Mouse (Mus musculus) heart, postnatal 4 days (tissue): ENCODE measurements around the gene Zdhhc20. TPM values are rescaled to one million over a fixed set of nuclear protein-coding genes. Genes with fewer than 3 reads are reported as not detected.
"Not testable (repeated sequence)": the region's sequence is repeated elsewhere in the genome, so short reads cannot be mapped to it uniquely, and the experiment has no call there.

Experiments
- DNase-seq: peaks from one replicate; pipeline ENCODE4 v3.0.0; 2021
- total RNA-seq, 2 experiments: library from RNA; stranded (reverse); gene quantifications; 2 replicates each; pipeline ENCODE4 v1.2.3; 2021

Gene Zdhhc20
- 10 to 100 TPM; 26.2 to 27.7 TPM for total RNA-seq

- peak; percentile 98 for DNase-seq
These were observed at the start of gene Zdhhc20 for GRCm38 (mm10) chr14:57890011-57890842. Zdhhc20 (minus strand) TSS chr14:57890276.

GRCm38 (mm10) chr14:57937297-57937696, 47.2 kb upstream of the Zdhhc20 start:
- no peak for DNase-seq

- no peak for DNase-seq
These were observed 44.6 kb upstream of the Zdhhc20 start for GRCm38 (mm10) chr14:57934666-57935065.

- no peak for DNase-seq
These were observed 43.5 kb upstream of the Zdhhc20 start for GRCm38 (mm10) chr14:57933608-57934007.

DNA sequence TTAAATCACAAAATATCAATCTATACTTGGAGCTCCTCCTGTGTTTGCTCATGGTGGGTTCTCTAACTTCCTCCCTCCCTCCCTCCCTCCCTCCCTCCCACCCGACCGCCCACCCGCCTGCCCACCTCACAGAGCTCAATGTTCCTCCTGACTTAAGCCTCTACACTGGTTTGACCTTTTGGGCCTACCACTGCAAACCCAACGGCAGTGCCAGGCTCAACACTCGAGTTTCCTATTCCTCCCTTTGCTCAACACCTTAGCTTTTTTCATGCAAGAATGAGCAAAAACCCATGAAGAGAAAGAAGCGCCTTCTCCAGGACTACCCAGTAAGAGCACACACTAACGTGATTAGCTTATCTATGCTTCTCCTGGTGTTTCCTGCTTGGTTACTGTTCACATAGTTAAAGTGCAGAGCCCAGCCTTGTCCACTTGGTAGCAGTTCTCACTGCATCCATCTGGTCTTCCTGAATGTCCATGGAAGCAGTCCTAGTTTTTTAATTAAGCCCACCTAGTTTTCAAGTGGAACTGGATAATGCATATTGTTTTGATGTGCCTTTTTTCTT, 42.9 kb upstream of the Zdhhc20 start:
- no peak for DNase-seq

DNA sequence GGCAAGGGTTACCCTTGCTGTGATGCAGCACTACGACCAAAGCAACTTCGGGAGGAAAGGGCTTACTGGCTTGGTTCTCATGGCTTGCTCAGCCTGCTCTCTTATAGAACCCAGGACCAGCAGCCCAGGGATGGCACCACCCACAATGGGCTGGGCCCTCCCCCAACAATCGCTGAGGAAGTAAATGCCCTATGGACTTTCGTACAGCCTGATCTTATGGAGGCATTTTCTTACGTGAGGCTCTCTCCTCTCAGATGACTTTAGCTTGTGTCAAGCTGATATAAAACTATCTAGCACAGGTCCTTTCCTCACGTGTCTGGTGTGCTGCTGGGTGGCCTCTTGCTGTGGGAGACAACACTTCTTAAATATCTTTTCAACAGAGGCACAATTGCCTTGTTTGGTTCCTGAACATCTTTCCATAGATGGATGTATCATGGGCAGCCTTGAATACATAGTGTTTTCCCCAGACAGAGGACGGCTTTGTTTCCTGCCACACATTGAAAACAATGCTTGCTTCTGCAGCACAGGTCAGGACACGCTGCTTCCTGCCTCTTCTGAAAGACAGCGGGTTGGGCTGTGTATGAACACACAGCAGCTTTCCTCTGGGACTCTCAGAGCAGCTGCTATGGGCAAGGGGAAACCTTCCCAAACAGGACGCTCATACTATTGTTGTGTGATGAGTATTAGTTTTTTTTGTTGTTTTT, 31.5 kb upstream of the Zdhhc20 start:
- DNase-seq: peak; percentile 44

DNA sequence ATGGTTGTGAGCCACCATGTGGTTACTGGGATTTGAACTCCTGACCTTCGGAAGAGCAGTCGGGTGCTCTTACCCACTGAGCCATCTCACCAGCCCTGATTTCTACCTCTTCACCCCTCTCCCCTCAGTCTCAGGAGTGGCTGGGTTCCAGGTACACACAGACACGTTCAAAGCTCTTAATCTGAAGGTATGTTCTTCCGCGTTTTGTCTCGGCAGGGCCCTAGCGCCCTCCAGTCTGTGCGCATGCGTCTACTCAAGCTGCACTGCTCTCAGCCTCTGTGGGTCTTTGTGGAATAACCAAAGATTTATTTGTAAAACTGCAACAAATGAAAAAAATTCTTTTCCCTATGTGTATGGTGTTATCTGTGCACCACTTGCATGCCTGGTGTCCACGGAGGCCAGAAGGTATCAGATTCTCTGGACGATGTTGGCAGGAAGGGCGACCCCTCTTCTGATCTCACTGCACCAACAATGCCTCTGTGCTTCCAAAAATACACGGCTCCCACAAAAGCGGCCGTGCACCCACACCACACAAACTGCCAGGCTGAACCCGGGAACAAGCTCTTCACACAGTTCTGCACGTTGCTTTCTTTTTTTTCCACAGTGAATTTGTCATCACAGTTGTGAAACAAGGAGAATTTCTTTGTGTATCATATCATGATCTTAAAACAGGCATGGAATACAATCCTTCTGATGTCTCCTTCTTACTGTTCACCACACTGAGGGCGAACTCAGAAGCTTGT, 30.7 kb upstream of the Zdhhc20 start:
- peak; percentile 29 for DNase-seq

- DNase-seq: no peak
These were observed 29.2 kb upstream of the Zdhhc20 start for GRCm38 (mm10) chr14:57919148-57919875.

- no peak for DNase-seq
These were observed 25.3 kb upstream of the Zdhhc20 start for GRCm38 (mm10) chr14:57915341-57915740.

DNA sequence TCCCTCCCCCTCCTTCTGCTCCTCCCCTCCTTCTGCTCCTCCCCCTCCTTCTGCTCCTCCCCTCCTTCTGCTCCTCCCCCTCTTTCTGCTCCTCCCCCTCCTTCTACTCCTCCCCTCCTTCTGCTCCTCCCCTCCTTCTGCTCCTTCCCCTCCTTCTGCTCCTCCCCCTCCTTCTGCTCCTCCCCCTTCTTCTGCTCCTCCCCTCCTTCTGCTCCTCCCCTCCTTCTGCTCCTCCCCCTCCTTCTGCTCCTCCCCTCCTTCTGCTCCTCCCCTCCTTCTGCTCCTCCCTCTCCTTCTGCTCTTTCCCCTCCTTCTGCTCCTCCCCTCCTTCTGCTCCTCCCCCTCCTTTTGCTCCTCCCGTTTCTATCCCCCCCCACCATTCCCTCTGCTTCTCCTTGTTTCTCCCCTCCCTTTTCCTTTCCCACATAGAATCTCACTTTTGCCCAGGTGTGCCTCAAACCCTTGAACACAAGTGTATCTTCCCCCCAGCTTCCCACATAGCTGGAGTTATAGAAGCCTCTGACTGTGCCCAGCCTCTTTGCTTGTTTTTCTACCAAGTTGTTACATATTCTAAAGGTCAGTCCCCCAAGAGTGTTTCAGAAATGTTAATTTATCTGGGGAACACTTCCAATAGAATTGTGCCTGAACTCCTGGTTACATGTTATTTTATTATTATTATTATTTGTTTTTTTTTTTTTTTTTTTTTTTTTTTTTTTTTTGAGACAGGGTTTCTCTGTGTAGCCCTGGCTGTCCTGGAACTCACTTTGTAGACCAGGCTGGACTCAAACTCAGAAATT, 22.3 kb upstream of the Zdhhc20 start:
- DNase-seq: not testable (repeated sequence)

DNA sequence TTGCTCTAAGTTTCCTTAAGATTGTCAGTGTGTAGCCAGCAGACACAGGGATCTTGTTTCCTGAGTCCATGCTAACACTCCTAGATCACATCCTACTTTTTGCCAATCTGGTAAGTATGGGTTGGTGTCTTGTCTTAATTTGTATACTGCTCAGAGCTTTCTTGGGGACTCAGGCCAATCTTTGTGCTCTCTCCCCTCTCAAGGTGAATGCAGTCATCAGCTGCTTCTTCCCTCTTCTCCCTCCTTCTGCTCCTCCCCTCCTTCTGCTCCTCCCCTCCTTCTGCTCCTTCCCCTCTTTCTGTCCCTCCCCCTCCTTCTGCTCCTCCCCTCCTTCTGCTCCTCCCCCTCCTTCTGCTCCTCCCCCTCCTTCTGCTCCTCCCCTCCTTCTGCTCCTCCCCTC, 21.7 kb upstream of the Zdhhc20 start:
- not testable (repeated sequence) for DNase-seq

- no peak for DNase-seq
These were observed 21.2 kb upstream of the Zdhhc20 start for GRCm38 (mm10) chr14:57911316-57911715.

DNA sequence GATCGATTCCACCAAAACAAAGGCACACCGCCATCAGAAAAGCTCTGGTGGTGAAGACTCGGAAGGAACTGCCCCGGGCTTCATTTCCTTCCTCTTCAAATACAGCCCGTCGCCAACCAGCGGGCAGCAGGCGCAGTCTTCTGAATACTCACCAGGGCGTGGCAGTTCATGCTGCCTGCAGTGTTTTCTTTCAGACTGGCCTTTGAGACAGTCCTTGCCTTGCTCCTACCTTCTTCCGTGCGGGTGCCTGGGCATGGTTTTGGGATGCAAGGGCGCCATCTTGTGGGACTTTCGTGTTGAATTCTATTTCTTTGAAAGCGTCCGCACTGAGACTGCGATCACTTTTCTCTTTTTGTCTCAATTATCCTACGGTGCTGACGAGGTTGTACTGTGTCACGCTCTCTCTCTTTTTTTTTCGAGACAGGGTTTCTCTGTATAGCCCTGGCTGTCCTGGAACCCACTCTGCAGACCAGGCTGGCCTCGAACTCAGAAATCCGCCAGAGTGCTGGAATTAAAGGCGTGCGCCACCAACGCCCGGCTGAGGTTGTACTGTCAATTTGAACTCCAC, 20.5 kb upstream of the Zdhhc20 start:
- DNase-seq: peak; percentile 89

DNA sequence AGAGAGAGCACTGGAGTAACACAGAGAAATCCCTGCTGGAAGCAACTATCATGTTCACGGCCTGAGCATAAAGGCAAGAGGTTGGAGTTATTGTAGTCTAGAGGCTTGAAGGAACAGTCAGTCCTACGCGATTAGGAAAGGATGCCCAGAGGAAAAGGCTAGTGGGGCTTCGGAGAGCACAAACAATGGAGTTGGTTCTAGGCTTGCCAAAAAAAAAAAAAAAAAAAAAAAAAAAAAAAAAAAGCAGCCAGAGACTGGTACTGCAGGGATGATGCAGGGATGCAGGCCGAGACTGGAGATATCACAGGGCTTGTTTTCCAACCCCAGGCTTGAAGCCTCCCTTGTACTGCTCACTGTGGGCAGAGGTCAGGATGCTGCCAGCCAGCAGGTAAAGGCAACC, 19.2 kb upstream of the Zdhhc20 start:
- DNase-seq: no peak

GRCm38 (mm10) chr14:57908431-57908830, 18.4 kb upstream of the Zdhhc20 start:
- no peak for DNase-seq

DNA sequence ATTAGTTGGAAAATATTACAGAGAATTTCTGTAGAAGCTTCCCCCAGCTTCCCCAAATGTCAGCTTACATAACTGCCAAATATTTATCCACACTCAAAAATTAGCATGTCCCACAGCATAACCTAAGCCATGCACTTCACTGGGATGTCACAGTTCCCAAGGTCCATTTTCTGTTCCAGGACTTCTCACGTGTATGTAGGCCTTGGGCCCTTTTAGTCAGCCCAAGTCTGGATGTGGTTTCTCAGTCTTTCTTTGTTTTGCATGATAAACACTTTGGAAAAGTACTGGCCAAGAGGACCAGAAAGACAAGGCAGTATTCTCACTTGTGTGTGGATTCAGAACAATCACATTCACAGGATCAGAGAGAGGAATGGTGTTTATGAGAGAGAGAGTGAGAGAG, 11.9 kb upstream of the Zdhhc20 start:
- DNase-seq: no peak

DNA sequence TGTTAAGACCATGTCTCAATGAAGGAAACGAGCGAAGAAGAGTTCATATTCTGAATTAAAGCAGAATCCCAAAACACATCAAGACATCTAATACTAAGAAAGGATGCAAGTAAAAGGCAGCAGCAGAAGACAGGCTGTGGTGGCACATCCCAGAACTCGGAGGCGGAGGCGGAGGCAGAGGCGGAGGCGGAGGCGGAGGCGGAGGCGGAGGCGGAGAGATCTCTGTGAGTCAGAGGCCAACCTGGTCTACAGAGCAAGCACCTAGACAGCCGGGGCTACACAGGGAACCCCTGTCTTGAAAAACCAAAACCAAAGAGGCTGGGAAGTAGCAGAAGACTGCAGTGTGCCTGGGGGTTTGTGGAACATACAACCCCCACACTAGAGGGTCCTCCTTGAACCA, 6.8 kb upstream of the Zdhhc20 start:
- DNase-seq: no peak

DNA sequence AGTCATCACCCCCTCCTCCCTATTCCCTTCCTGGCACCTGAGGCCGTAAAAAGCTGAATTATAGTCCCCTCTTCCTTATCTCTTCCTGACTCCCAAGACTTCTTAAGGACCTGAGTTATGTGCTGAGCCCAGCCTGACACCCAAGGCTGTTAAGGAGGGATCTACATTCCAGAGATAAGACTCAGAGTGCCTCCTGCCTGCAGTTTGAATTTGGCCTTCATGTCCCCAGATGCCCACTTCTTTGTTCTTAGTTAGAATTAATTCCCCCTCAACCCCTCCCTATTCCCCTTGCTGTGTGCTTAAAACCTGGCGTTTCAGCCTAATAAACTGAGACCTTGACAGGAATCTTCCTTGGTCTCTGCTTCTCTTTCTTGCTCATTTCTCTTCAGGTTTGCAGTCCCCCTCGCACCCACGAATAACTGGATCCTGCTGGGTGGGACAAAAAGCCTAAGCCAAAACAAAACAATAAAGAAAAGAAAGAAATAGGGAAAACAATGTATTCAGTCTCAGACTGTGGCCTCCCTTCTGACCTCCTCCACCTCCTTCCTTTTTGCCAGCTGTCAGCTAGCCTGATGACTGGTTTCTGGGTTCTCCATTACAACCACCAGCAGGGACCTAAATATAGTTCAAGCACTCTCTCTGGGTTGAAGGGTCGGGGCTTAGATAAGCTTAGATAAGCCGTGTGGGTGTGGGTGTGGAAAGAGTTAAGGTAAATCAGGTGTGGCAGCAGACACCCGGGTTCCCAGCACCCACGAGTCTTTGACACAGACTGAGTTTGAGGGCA, 6.2 kb upstream of the Zdhhc20 start:
- not testable (repeated sequence) for DNase-seq

DNA sequence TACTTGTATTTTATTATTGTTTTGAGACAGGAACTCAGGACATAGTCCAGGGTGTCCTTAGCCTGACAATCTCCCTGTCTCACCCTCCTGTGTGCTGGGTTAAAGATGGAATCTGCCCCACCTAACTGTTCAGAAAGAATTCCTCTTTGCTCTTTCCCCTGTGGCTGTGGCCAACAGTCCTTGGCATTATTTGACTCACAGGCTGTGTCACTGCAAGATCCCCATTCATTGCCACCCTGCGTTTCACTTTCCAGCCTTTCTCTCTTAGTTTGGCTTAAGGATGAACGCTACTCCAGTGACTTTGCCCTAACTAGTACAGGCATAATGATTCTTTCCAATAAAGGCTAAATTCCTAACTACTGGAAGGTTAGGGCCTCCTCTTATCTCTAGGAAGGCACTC, 4.3 kb upstream of the Zdhhc20 start:
- DNase-seq: no peak

DNA sequence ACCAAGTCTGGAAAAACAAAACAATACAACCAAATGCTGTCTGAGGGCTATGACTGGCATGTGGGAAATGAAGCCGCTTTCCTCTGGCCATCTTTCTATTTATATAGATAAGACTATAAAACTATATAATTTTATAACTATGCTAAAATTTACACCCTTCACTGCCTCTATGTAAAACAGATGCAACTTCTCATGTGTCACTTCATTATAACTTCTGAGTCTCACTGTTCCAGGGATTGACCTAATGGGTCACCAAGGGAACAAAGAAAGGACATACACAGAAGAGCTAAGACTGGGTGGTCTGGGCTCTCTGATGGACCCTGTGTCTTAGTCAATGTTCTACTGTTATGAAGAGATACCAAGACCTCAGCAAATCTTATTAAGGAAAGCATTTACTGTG, 2.9 kb upstream of the Zdhhc20 start:
- DNase-seq: no peak
